Mouse (Mus musculus) kidney, embryonic 16.5 days (tissue): ENCODE results near the gene Tfec. TPM values are rescaled to one million over a fixed set of nuclear protein-coding genes. Genes with fewer than 3 reads are reported as not detected.

ENCODE experiments used
- ATAC-seq: fragments of 200-750 bp; cut with Nextera tagmentation; 2 replicates; pipeline ENCODE4 v1.8.0; 2017; ENCODE audit warnings: moderate TSS enrichment; ENCODE audit not compliant: low FRiP score, low TSS enrichment
- H3K27ac ChIP-seq: fragments of 300-500 bp; sonication (generic); 2 replicates; pipeline ENCODE4 v1.5.1; 2014; ENCODE audit warnings: low read length
- H3K27me3 ChIP-seq: fragments of 300-500 bp; sonication (generic); 2 replicates; pipeline ENCODE4 v1.6.1; 2014; ENCODE audit warnings: low read length, control low read depth, mixed read lengths; ENCODE audit not compliant: insufficient read depth
- H3K36me3 ChIP-seq: fragments of 300-500 bp; sonication (generic); 2 replicates; pipeline ENCODE4 v1.6.1; 2014; ENCODE audit warnings: low read length, control low read depth, mixed read lengths; ENCODE audit not compliant: insufficient read depth
- H3K4me1 ChIP-seq: fragments of 300-500 bp; sonication (generic); 2 replicates; pipeline ENCODE4 v1.6.1; 2014; ENCODE audit warnings: low read length, control low read depth, mixed read lengths; ENCODE audit not compliant: insufficient read depth
- H3K4me2 ChIP-seq: fragments of 300-500 bp; sonication (generic); replicated peaks from 2 replicates; pipeline ENCODE4 v1.6.1; 2014; ENCODE audit warnings: low read depth, low read length
- H3K4me3 ChIP-seq: fragments of 300-500 bp; sonication (generic); 2 replicates; pipeline ENCODE4 v1.5.1; 2014; ENCODE audit warnings: mild to moderate bottlenecking, low read length
- H3K9ac ChIP-seq: fragments of 300-500 bp; sonication (generic); replicated peaks from 2 replicates; pipeline ENCODE4 v1.6.1; 2014; ENCODE audit warnings: low read length
- H3K9me3 ChIP-seq: fragments of 300-500 bp; sonication (generic); 2 replicates; pipeline ENCODE4 v1.6.1; 2016; ENCODE audit warnings: low read length, control low read depth
- WGBS: fragments of 180-500 bp; shearing (Covaris S2); extraction: QIAGEN DNeasy Blood & Tissue Kit; methylation state at CpG from one replicate; pipeline ENCODE4 v1.1.7; 2014; 5-methylcytosine and 5-hydroxymethylcytosine counted together
- polyA plus RNA-seq: library from polyadenylated mRNA; unstranded; fragments of >200 nt; fragmentation: Nextera tagmentation; extraction: Ambion mirVana; gene quantifications from 2 replicates; pipeline ENCODE4 v1.2.1, GENCODE M21; 2015

The Tfec gene
- polyA plus RNA-seq: 6.8 and 8.2 TPM in 2 replicates

DNA sequence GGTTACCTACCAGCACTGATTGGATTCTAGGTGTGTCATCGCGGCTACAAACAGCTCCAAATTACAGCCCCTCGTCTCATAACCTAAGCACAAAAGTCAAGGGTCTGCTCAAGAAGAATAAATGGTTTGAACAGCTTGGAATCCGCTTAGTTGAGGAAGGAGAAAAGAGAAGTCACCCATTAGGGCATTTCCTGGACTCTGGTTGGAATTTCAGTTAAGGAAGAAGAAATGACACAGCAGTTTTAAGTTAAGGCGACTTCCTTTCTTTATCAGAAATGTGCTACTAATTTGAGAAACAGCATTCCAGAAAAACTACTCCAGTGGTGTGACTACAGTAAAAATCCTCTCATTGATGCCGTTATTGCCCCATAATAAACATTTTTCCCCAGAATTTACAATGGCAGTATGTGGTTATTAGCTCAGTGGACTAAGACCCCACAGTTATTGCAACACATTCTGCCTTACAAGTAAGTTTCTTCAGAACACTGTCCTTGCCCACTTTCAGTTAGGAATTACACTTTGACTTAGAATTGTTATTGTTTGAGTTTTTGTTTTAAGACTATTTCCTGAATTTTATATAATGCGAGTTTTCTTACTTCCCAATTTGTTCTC, at the start of gene Tfec:
TSS of gene Tfec (minus strand) at position 191 of the 612 bp plus-strand sequence.
- 86% methylated on average over 7 of the region's 7 CpGs for WGBS
- no peaks in the 10 kb centered on the region for H3K27me3 ChIP-seq
- H3K27ac ChIP-seq: no peak within 1 kb of the TSS
- no peak within 1 kb of the TSS for H3K4me2 ChIP-seq
- H3K9ac ChIP-seq: no peak within 1 kb of the TSS
- no peaks in the 10 kb centered on the region for H3K9me3 ChIP-seq
- no peak for ATAC-seq
- no peak within 1 kb of the TSS for H3K4me3 ChIP-seq
- no peaks in the 10 kb centered on the region for H3K4me1 ChIP-seq
- no peaks in the 10 kb centered on the region for H3K36me3 ChIP-seq

GRCm38 (mm10) chr6:16947837-16948236, 49.6 kb upstream of the Tfec start:
- H3K4me1 ChIP-seq: no peaks in the 10 kb centered on the region
- no peak overlapping the region for H3K4me2 ChIP-seq
- ATAC-seq: no peak
- no peak overlapping the region for H3K4me3 ChIP-seq
- H3K27ac ChIP-seq: no peak overlapping the region
- no peak overlapping the region for H3K9ac ChIP-seq
- 37% methylated on average over 3 of the region's 3 CpGs for WGBS
- no peaks in the 10 kb centered on the region for H3K27me3 ChIP-seq
- no peaks in the 10 kb centered on the region for H3K9me3 ChIP-seq
- H3K36me3 ChIP-seq: no peaks in the 10 kb centered on the region

DNA sequence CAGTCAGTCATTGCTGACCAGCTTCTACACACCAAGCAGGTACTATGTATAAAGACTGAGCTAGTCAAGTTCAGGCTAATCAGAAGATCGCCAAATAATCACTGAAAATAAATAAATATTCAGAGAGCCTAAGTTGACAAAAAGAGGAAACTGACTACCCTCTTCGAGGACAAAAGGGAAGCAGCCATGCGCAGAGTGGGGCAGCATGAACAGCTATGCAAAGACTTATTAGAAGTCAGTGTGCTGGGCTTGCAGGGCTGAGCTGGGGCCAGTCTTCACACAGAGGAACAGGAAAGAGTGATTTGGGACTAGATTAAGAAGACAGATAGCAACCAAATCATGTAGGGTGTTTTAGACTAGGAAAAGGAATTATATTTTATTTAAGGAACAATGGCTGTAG, 45.3 kb upstream of the Tfec start:
- H3K9ac ChIP-seq: no peak overlapping the region
- no peaks in the 10 kb centered on the region for H3K36me3 ChIP-seq
- H3K4me1 ChIP-seq: no peaks in the 10 kb centered on the region
- H3K9me3 ChIP-seq: no peaks in the 10 kb centered on the region
- H3K4me2 ChIP-seq: no peak overlapping the region
- no peaks in the 10 kb centered on the region for H3K27me3 ChIP-seq
- H3K4me3 ChIP-seq: no peak overlapping the region
- ATAC-seq: no peak
- H3K27ac ChIP-seq: no peak overlapping the region
- WGBS: 84% methylated on average over 3 of the region's 3 CpGs

DNA sequence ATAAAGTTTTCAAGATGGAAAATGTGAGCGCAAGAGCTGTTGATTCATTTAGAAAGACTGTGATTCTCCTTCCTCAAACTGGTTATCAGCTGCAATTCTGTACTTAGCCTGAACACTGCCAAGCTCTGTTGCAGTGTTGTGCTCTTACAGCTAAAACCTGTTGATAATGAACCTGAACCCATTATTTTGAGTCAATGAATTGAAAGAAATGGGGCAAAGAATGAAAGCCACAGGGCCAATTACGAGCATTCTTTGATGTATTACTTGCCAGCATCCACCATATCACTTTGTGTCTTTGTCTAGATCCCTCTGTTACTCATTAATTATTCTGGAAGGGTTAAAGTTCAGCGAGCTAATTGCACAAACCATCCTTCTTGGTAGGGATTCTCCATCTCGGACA, 44.2 kb upstream of the Tfec start:
- no peaks in the 10 kb centered on the region for H3K9me3 ChIP-seq
- H3K36me3 ChIP-seq: no peaks in the 10 kb centered on the region
- no peaks in the 10 kb centered on the region for H3K27me3 ChIP-seq
- no peak for ATAC-seq
- no peak overlapping the region for H3K4me2 ChIP-seq
- WGBS: 72% methylated on average over 4 of the region's 4 CpGs
- H3K4me1 ChIP-seq: no peaks in the 10 kb centered on the region
- no peak overlapping the region for H3K9ac ChIP-seq
- H3K27ac ChIP-seq: no peak overlapping the region
- H3K4me3 ChIP-seq: no peak overlapping the region

DNA sequence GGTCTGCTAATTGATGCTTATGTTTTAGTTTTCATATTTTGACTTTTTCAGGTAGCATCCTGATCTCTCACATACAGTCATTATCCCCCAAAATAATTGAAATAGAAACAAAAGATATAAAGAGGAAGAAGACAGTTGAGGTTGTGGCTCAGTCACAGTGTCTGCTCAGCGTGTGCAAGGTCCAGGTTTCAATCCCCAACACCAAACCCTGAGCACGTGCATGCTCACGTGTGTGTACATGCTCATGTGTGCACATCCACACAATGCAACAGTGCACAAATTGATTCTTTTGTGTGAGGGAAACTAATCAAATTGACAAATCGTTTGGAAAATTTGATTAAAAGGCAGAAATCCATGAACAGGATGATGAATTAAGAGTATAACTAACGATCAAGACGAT, 32.8 kb upstream of the Tfec start:
- H3K4me2 ChIP-seq: no peak overlapping the region
- H3K4me1 ChIP-seq: no peaks in the 10 kb centered on the region
- WGBS: 82% methylated on average over 6 of the region's 6 CpGs
- H3K27me3 ChIP-seq: no peaks in the 10 kb centered on the region
- no peak overlapping the region for H3K27ac ChIP-seq
- H3K4me3 ChIP-seq: no peak overlapping the region
- no peaks in the 10 kb centered on the region for H3K9me3 ChIP-seq
- no peak for ATAC-seq
- H3K36me3 ChIP-seq: no peaks in the 10 kb centered on the region
- H3K9ac ChIP-seq: no peak overlapping the region

DNA sequence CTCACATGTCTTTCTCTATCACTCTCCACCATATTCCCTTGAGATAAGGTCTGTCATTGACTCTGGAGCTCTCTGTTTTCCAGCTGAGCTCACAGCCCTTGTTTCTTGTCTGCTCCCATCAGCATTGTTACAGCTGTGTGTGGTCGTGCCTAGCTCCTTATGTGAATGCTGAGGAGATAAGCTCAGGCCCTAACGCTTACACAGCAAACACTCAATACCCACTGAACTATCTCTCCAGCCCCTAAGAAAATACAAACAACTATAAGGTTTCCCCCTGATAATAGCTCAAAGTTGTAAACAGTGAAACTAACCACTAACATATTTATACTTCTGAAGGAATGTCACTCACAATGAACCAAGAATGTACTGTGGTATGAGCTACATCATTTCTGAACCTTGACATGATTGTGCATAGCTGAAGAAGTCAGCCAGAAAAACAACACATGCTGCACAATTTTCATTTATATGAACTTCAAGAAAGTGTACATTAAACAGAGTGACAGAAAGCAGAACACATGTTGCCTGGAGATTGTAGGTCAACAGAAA, 21.9 kb upstream of the Tfec start:
- no peak overlapping the region for H3K9ac ChIP-seq
- H3K27ac ChIP-seq: no peak overlapping the region
- H3K9me3 ChIP-seq: no peaks in the 10 kb centered on the region
- no peak for ATAC-seq
- no peaks in the 10 kb centered on the region for H3K36me3 ChIP-seq
- 54% methylated on average over 2 of the region's 2 CpGs for WGBS
- H3K4me2 ChIP-seq: no peak overlapping the region
- H3K4me1 ChIP-seq: no peaks in the 10 kb centered on the region
- H3K27me3 ChIP-seq: no peaks in the 10 kb centered on the region
- H3K4me3 ChIP-seq: no peak overlapping the region

DNA sequence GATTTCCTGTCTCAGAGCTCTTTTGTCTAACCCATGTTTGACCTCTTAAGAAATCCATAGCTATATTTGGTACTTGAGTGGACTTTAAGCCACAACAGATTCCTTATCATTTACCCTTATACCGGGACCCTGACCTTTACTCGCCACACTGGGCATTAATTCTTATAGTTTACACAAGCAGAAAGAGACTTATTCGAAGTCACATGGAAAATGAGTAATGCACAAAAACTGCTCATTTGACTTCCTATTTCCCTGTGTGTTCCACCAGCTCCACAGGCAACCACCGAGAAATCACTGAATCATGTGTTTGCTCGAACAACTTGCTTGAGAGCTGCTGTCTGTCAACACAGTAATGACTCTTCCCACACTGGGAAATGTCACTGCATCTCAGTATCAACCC, 6.4 kb downstream of the Tfec start:
- no peak overlapping the region for H3K27ac ChIP-seq
- no peaks in the 10 kb centered on the region for H3K4me1 ChIP-seq
- no peak overlapping the region for H3K4me3 ChIP-seq
- H3K27me3 ChIP-seq: no peaks in the 10 kb centered on the region
- H3K9me3 ChIP-seq: no peaks in the 10 kb centered on the region
- H3K36me3 ChIP-seq: no peaks in the 10 kb centered on the region
- 61% methylated on average over 5 of the region's 5 CpGs for WGBS
- no peak overlapping the region for H3K4me2 ChIP-seq
- H3K9ac ChIP-seq: no peak overlapping the region
- no peak for ATAC-seq

DNA sequence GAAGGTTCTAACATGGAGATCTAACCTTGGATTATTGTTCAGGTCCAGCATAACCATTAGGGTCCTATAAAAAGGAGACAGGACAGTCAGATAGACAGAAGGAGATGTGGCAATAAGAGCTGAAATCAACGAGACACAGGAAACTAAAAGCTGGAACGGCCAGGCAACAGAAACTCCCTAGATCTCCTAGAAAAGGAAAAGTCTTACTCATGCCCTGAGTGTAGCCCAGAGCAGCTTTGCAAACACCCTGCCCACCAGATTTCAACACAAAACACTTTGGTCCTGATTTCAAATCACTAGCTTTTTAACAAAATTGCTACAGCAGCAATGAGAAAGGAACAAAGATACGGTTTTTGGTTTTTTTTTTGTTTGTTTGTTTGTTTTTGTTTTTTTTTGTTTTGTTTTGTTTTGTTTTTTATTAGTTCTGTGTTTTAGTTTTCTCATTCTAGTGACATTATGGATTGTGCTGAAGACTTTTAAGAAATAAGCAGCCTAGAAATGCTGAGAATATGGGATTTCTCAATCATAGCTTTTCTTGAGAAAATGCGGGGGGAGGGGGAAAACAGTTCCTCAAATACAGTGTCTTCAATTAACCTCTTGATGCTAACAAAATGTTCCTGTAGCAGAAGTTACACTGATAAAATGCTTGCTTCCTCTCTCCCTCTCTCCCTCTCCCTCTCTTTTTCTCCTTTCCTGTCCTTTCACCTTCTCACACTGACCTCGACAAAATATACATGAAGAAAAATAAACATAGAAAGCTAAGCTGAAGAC, 14.5 kb downstream of the Tfec start:
- H3K4me3 ChIP-seq: no peak overlapping the region
- H3K9ac ChIP-seq: no peak overlapping the region
- no peaks in the 10 kb centered on the region for H3K36me3 ChIP-seq
- H3K27ac ChIP-seq: no peak overlapping the region
- H3K9me3 ChIP-seq: no peaks in the 10 kb centered on the region
- H3K27me3 ChIP-seq: no peaks in the 10 kb centered on the region
- no peaks in the 10 kb centered on the region for H3K4me1 ChIP-seq
- no peak overlapping the region for H3K4me2 ChIP-seq
- 50% methylated on average over 5 of the region's 5 CpGs for WGBS
- no peak for ATAC-seq

- no peak overlapping the region for H3K4me3 ChIP-seq
- no peak overlapping the region for H3K9ac ChIP-seq
- no peaks in the 10 kb centered on the region for H3K36me3 ChIP-seq
- no peaks in the 10 kb centered on the region for H3K9me3 ChIP-seq
- 88% methylated on average over 2 of the region's 2 CpGs for WGBS
- H3K27ac ChIP-seq: no peak overlapping the region
- H3K27me3 ChIP-seq: no peaks in the 10 kb centered on the region
- H3K4me1 ChIP-seq: no peaks in the 10 kb centered on the region
- no peak for ATAC-seq
- no peak overlapping the region for H3K4me2 ChIP-seq
Observed at GRCm38 (mm10) chr6:16874021-16874542, 24.2 kb downstream of the Tfec start.

GRCm38 (mm10) chr6:16870067-16870466, 28.2 kb downstream of the Tfec start:
- no peak overlapping the region for H3K27ac ChIP-seq

More at GRCm38 (mm10) chr6:16870067-16870466, 28.2 kb downstream of the Tfec start:
- WGBS: 58% methylated on average over 2 of the region's 2 CpGs
- H3K9ac ChIP-seq: no peak overlapping the region
- H3K4me3 ChIP-seq: no peak overlapping the region
- no peaks in the 10 kb centered on the region for H3K9me3 ChIP-seq
- no peak overlapping the region for H3K4me2 ChIP-seq
- no peaks in the 10 kb centered on the region for H3K27me3 ChIP-seq
- H3K4me1 ChIP-seq: no peaks in the 10 kb centered on the region
- H3K36me3 ChIP-seq: no peaks in the 10 kb centered on the region
- ATAC-seq: no peak
